Mouse (Mus musculus) neural tube, embryonic 15.5 days (tissue): ENCODE measurements at regions not wholly inside any gene's neighbourhood (a gene's known extent, or its start where the extent isn't known, plus 50 kb on each side); places are given as distances from the start of the nearest gene placed in this dataset.

Experiments used
- ATAC-seq: fragments of 200-750 bp; cut with Nextera tagmentation; 2 replicates; pipeline ENCODE4 v1.8.0; 2017; ENCODE audit warnings: mild to moderate bottlenecking, moderate TSS enrichment, moderate library complexity; ENCODE audit not compliant: low FRiP score
- H3K27ac ChIP-seq: fragments of 300-500 bp; sonication (generic); replicated peaks from 2 replicates; pipeline ENCODE4 v1.5.1; 2015; ENCODE audit warnings: mild to moderate bottlenecking, inconsistent platforms
- H3K27me3 ChIP-seq: fragments of 300-500 bp; sonication (generic); replicated peaks from 2 replicates; pipeline ENCODE4 v1.6.1; 2015; ENCODE audit warnings: inconsistent platforms
- H3K36me3 ChIP-seq: fragments of 300-500 bp; sonication (generic); 2 replicates; pipeline ENCODE4 v1.6.1; 2015; ENCODE audit warnings: inconsistent platforms
- H3K4me1 ChIP-seq: fragments of 300-500 bp; sonication (generic); 2 replicates; pipeline ENCODE4 v1.6.1; 2015; ENCODE audit warnings: inconsistent platforms
- H3K4me2 ChIP-seq: fragments of 300-500 bp; sonication (generic); 2 replicates; pipeline ENCODE4 v1.6.1; 2015; ENCODE audit warnings: inconsistent platforms, mild to moderate bottlenecking, moderate library complexity
- H3K4me3 ChIP-seq: fragments of 300-500 bp; sonication (generic); replicated peaks from 2 replicates; pipeline ENCODE4 v1.5.1; 2015; ENCODE audit warnings: mild to moderate bottlenecking, inconsistent platforms
- H3K9ac ChIP-seq: fragments of 300-500 bp; sonication (generic); replicated peaks from 2 replicates; pipeline ENCODE4 v1.6.1; 2015; ENCODE audit warnings: mild to moderate bottlenecking, inconsistent platforms
- H3K9me3 ChIP-seq: fragments of 300-500 bp; sonication (generic); replicated peaks from 2 replicates; pipeline ENCODE4 v1.6.1; 2016; ENCODE audit warnings: inconsistent platforms
- WGBS: fragments of 180-500 bp; shearing (Covaris S2); methylation state at CpG from one replicate; pipeline ENCODE4 v1.1.7; 2015; ENCODE audit warnings: mixed read lengths; 5-methylcytosine and 5-hydroxymethylcytosine counted together

DNA sequence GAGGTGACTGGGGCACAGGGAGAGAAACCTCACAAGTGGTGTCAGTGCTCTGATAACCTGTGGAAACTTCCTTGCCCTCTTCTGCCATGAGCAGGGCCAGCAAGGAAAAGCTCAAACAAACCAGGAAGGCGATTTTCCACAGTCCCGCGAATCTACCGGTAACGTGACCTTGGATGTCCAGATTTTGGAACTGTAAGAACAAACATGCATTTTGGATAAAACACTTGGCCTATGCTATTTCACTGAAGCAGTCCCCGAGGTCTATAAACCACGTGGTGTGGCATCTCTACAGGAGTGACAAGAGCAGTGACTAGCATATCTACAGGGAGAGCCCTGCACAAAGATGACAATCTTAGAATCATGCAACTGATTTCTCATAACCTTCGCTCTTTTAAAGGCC, 211.9 kb upstream of the Daam1 start:
- Histone ChIP-seq H3K9ac (no peak overlapping the region), H3K27me3 (no peaks in the 10 kb centered on the region), H3K4me2 (no peak overlapping the region), H3K36me3 (no peaks in the 10 kb centered on the region), H3K27ac (no peak overlapping the region), H3K9me3 (no peaks in the 10 kb centered on the region), H3K4me3 (no peak overlapping the region), H3K4me1 (peaks cover 4% of the 10 kb centered on the region; the same call in 1 of the 2 replicates)
- WGBS, result 89% methylated on average over 8 of the region's 8 CpGs
- no peak for ATAC-seq

- ATAC-seq, result no peak
- H3K9ac ChIP-seq, result no peak overlapping the region
- H3K27ac ChIP-seq, result no peak overlapping the region
- H3K9me3 ChIP-seq, result no peaks in the 10 kb centered on the region
- H3K4me2 ChIP-seq, result no peak overlapping the region
- no peaks in the 10 kb centered on the region for H3K27me3 ChIP-seq
- peaks cover 8% of the 10 kb centered on the region; the same call in 1 of the 2 replicates for H3K4me1 ChIP-seq
- 46% methylated on average over 4 of the region's 4 CpGs for WGBS
- no peak overlapping the region for H3K4me3 ChIP-seq
- H3K36me3 ChIP-seq, result no peaks in the 10 kb centered on the region
These were observed 211.3 kb upstream of the Daam1 start for GRCm38 (mm10) chr12:71619561-71619960.

- Histone ChIP-seq H3K4me3 (no peak overlapping the region), H3K27ac (no peak overlapping the region), H3K9ac (no peak overlapping the region), H3K4me2 (no peak overlapping the region), H3K36me3 (no peaks in the 10 kb centered on the region), H3K27me3 (no peaks in the 10 kb centered on the region), H3K4me1 (peaks cover 8% of the 10 kb centered on the region; the same call in 1 of the 2 replicates), H3K9me3 (no peaks in the 10 kb centered on the region)
- 43% methylated on average over 4 of the region's 4 CpGs for WGBS
- no peak for ATAC-seq
These were observed 209.3 kb upstream of the Daam1 start for GRCm38 (mm10) chr12:71621542-71621941.

DNA sequence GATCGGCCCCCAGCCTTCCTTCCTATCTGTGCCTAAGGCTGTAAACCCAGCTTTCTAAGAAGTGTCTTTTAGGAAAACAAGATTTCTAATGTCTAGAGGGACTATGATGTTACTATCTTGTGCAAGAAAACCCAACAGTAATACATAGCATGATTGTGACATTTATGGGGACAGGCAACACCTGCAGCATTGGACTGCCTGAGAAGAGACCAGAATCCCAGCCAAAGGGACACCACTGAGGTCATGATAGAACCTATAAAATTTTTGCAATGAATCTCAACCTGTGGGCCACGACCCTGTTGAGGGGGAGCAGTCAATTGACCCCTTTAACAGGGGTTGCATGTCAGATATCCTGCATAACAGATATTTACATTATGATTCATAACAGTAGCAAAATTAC, 208.1 kb upstream of the Daam1 start:
- 90% methylated on average over 2 of the region's 2 CpGs for WGBS
- no peaks in the 10 kb centered on the region for H3K27me3 ChIP-seq
- no peak overlapping the region for H3K9ac ChIP-seq
- peaks cover 8% of the 10 kb centered on the region; the same call in 1 of the 2 replicates for H3K4me1 ChIP-seq
- no peaks in the 10 kb centered on the region for H3K9me3 ChIP-seq
- no peak overlapping the region for H3K4me3 ChIP-seq
- no peak overlapping the region for H3K4me2 ChIP-seq
- no peak for ATAC-seq
- H3K27ac ChIP-seq, result no peak overlapping the region
- H3K36me3 ChIP-seq, result no peaks in the 10 kb centered on the region

GRCm38 (mm10) chr12:71623271-71623670, 207.6 kb upstream of the Daam1 start:
- H3K9me3 ChIP-seq, result no peaks in the 10 kb centered on the region
- H3K27ac ChIP-seq, result no peak overlapping the region
- ATAC-seq, result no peak
- 82% methylated on average over 5 of the region's 5 CpGs for WGBS
- H3K9ac ChIP-seq, result no peak overlapping the region
- no peaks in the 10 kb centered on the region for H3K36me3 ChIP-seq
- no peak overlapping the region for H3K4me3 ChIP-seq
- no peak overlapping the region for H3K4me2 ChIP-seq
- H3K27me3 ChIP-seq, result no peaks in the 10 kb centered on the region
- peaks cover 8% of the 10 kb centered on the region; the same call in 1 of the 2 replicates for H3K4me1 ChIP-seq

DNA sequence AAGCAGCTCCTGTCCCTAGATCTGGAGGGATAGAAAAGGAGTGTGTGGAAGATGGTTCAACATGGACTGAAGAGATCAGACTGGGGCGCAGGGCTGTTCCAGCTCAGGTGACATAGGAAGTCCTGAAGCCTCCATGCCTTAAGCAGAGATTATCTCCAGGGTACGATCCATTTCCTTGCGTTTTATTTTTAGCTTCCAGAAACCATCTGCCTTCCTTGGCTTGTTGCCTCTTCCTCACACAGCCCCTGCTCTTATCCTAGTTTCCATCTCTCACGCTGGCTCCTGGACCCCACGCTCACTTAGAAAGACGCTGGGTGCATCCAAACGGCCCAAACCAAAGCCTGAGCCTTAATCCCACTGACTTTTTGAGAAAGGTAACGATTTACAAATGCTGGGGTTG, 206.8 kb upstream of the Daam1 start:
- no peaks in the 10 kb centered on the region for H3K27me3 ChIP-seq
- no peak overlapping the region for H3K27ac ChIP-seq
- 80% methylated on average over 8 of the region's 8 CpGs for WGBS
- no peak for ATAC-seq
- H3K4me1 ChIP-seq, result peaks cover 12% of the 10 kb centered on the region
- H3K4me3 ChIP-seq, result no peak overlapping the region
- H3K9ac ChIP-seq, result no peak overlapping the region
- no peaks in the 10 kb centered on the region for H3K9me3 ChIP-seq
- no peaks in the 10 kb centered on the region for H3K36me3 ChIP-seq
- H3K4me2 ChIP-seq, result no peak overlapping the region

GRCm38 (mm10) chr12:71624676-71625075, 206.2 kb upstream of the Daam1 start:
- H3K4me1 ChIP-seq, result peaks cover 12% of the 10 kb centered on the region
- no peak overlapping the region for H3K4me3 ChIP-seq
- H3K9me3 ChIP-seq, result no peaks in the 10 kb centered on the region
- no peak overlapping the region for H3K27ac ChIP-seq
- H3K27me3 ChIP-seq, result no peaks in the 10 kb centered on the region
- H3K4me2 ChIP-seq, result no peak overlapping the region
- no peak overlapping the region for H3K9ac ChIP-seq
- ATAC-seq, result no peak
- WGBS, result 14% methylated on average over 6 of the region's 6 CpGs
- no peaks in the 10 kb centered on the region for H3K36me3 ChIP-seq

- Histone ChIP-seq H3K4me3 (no peak overlapping the region), H3K27ac (no peak overlapping the region), H3K36me3 (no peaks in the 10 kb centered on the region), H3K4me2 (no peak overlapping the region), H3K9me3 (no peaks in the 10 kb centered on the region), H3K27me3 (no peaks in the 10 kb centered on the region), H3K4me1 (peaks cover 12% of the 10 kb centered on the region), H3K9ac (no peak overlapping the region)
- no peak for ATAC-seq
- WGBS, result 64% methylated on average over 4 of the region's 4 CpGs
These were observed 205.8 kb upstream of the Daam1 start for GRCm38 (mm10) chr12:71625115-71625514.

DNA sequence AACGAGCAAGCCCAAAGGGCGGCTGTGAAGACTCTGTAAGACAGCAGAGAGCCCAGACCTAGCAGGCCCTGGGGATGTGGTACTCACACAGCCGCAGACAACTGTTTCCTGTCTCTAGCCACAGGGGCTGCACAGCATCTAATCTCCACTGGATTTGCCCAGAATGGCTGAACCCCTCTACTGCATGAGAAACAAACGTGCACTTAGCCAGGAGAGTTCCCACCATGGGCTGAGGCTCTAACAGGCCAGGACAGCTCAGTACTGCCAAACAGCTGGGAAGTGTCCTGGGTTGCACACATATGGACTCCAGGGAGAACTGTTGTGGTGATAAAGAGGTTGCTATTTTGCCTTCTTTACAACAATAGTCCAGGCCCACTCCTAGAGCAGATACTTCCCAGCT, 204.1 kb upstream of the Daam1 start:
- Histone ChIP-seq H3K27me3 (no peaks in the 10 kb centered on the region), H3K4me3 (no peak overlapping the region), H3K4me2 (no peak overlapping the region), H3K9ac (no peak overlapping the region), H3K9me3 (no peaks in the 10 kb centered on the region), H3K27ac (no peak overlapping the region), H3K36me3 (no peaks in the 10 kb centered on the region), H3K4me1 (peaks cover 12% of the 10 kb centered on the region)
- 65% methylated on average over 4 of the region's 4 CpGs for WGBS
- ATAC-seq, result no peak

GRCm38 (mm10) chr12:71627421-71628339, 203.2 kb upstream of the Daam1 start:
- Histone ChIP-seq H3K9ac (no peak overlapping the region), H3K4me3 (no peak overlapping the region), H3K4me2 (no peak overlapping the region), H3K36me3 (no peaks in the 10 kb centered on the region), H3K27me3 (no peaks in the 10 kb centered on the region), H3K4me1 (peaks cover 12% of the 10 kb centered on the region), H3K27ac (no peak overlapping the region), H3K9me3 (no peaks in the 10 kb centered on the region)
- 60% methylated on average over 17 of the region's 17 CpGs for WGBS
- no peak for ATAC-seq

- Histone ChIP-seq H3K27me3 (no peaks in the 10 kb centered on the region), H3K9ac (no peak overlapping the region), H3K4me1 (peaks cover 10% of the 10 kb centered on the region), H3K4me3 (no peak overlapping the region), H3K9me3 (no peaks in the 10 kb centered on the region), H3K36me3 (no peaks in the 10 kb centered on the region), H3K27ac (no peak overlapping the region), H3K4me2 (no peak overlapping the region)
- ATAC-seq, result no peak
- WGBS, result 49% methylated on average over 5 of the region's 5 CpGs
These were observed 202.5 kb upstream of the Daam1 start for GRCm38 (mm10) chr12:71628340-71628738.

DNA sequence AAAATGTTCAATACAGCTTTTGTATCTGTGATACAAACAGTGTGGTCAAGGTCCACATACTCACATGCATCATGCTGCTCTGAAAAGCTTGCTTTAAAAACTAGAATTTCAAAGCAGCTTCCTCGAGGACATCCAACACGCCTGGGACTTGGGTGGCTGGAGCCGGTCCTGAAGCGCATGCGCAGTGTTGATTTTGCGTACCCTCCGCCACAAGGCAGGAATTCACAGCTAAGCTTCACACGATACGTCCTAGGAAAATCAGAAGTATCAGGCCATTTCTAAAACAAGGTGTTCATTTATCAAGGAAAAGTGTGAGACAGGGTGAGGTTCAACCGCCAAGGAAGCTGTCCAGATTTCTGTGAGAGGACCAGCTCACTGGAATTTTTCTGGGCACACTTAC, 202.1 kb upstream of the Daam1 start:
- H3K27me3 ChIP-seq, result no peaks in the 10 kb centered on the region
- no peak overlapping the region for H3K4me2 ChIP-seq
- H3K4me1 ChIP-seq, result peaks cover 8% of the 10 kb centered on the region
- no peaks in the 10 kb centered on the region for H3K36me3 ChIP-seq
- no peak overlapping the region for H3K27ac ChIP-seq
- no peaks in the 10 kb centered on the region for H3K9me3 ChIP-seq
- 88% methylated on average over 10 of the region's 10 CpGs for WGBS
- ATAC-seq, result no peak
- H3K4me3 ChIP-seq, result no peak overlapping the region
- H3K9ac ChIP-seq, result no peak overlapping the region
